Mouse (Mus musculus) c-Kit-positive CD71-positive TER-119-negative erythroid progenitor cells, embryonic 14.5 days (primary cell): ENCODE results near the gene B230217C12Rik.

ENCODE experiments used
- DNase-seq: peaks from one replicate; pipeline ENCODE4 v3.0.0-alpha.2; 2013; ENCODE audit warnings: low read depth

B230217C12Rik gene

DNA sequence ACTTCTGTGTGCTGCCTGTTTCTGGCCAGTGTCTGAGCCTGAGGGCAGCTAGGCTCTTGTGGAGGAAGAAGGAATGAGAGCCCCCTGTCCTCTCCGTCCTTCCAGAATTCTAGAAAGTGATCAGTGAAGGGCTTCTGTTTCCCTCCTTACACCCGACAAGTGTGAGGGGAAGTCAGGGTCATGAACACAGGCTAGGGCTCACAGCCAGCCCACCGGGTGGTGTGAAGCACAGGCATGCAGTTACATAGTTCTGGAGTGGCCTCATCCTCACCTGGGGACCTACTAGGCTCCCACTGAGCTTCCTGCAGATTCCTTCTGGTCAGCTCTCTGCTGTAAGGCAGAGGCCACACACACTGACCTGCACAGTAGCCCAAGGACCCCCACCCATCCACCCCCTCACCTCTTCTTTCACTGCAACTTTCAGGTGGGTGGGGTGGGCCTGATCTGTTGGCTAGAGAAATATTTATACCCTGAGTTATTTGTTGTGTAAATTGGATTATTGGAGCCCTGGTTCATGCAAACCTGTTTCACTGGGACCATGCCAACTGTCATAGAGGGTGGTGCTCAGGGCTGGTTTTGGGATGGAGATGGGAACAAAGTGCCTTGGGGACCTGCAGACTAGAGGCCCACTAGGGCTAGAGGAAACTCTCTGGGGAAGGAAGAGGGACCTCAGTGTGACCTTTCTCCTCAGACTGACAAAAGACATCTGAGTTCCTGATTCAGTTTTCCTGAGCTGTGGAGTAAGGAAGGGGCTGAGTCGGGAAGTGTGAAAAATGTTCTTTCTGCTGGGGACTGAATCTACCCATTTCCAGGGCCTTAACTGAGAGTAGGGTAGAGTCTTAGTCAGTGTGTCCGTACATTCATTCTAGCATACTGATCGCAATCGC, 31.1 kb upstream of the B230217C12Rik start:
- no peak for DNase-seq

DNA sequence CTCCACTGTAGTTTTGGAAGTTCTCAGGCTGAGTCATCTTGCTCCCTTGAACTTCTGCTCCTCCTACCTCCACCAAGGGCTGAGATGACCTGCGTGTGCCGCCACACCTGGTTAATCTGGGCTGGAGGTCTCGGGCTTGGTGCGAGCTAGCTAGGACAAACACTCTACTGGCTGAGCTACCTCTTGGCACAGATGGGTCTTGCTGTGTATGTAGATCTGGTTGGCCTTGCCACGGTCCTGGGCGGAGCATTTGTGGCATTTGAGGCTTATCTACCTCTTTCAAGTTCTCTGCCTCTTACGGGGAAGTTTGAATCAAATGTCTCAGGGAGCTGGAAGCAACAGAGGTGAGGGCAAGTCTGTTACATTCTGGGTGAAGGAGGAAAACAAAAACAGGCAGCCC, 30.2 kb upstream of the B230217C12Rik start:
- no peak for DNase-seq

DNA sequence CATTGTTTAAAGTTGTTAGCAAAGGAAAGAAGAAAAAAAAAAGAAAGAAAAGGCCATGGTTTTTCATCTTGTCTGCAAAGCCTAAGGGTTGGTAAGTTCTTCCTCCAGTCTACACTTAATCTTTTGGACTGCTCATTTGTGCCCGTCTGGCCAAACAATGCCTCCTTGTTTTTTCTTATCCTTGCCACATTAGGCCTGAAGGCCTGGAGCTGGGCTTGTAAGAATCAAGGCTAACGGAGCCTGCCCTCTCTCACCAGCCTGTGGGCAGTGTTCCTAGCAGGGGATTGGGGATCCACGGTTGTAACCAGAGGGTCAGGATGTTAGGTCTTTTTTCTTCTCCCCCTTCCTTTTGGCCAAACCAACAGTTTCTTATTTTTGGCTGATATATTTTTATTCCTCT, 29.6 kb upstream of the B230217C12Rik start:
- no peak for DNase-seq

DNA sequence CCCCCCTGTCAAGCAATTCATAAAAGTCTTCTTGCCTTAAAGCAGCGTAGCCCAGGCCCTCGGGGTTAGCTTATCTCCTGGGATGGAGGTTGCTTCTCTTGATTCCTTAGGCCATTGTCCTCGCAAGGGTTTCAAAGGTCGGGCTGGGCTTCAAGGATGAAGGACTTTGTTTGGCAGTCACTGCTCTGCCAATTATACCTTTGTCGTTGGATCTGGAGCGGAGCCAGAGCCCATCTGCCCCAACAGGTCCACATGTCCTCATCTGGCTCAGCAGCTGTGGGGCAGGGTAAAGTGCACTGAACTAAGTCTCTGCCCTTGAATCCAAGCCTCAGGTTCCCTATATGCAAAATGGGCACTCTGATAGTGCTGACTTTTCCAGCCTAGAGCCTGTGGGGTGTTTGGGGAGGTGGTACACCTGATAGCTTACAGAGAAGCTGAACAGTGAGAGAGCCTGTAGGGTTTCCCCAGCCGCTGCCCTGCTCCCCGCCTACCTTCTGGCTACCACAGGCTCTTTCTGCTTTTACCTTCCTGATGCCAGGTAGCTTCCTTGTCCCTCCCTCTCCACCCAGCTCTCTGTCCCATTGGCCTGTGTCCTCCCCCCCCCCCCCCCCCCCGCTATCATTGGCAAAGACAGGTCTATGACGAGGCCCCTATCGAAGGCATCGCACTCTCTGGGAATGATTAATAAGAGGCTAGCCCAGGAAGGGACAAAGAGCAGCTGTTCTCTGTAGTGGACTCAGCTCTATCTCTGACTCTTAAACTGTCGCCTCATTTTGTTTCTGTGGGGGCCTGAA, 28.8 kb upstream of the B230217C12Rik start:
- no peak for DNase-seq

DNA sequence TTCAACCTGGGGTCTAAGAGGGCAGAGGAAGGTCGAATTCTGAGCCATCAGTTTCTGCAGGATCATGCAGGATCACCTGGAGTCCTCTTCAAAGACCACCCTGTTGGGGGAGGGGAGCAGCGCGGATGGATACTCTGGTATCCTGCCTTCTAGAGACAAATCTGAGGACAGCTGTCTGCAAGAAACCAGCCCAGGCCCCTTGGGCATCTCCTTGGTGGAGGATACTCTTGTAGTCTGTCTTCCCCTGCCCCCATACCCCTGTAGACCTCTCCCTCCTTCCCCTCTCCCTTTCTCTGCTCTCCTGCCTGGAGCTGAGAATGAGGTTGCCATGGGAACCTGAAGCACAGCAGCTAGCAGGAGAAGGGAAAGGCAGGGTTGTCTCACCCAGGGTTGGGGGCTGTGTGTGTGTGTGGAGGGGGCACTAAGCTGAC, 28.1 kb upstream of the B230217C12Rik start:
- DNase-seq: no peak

DNA sequence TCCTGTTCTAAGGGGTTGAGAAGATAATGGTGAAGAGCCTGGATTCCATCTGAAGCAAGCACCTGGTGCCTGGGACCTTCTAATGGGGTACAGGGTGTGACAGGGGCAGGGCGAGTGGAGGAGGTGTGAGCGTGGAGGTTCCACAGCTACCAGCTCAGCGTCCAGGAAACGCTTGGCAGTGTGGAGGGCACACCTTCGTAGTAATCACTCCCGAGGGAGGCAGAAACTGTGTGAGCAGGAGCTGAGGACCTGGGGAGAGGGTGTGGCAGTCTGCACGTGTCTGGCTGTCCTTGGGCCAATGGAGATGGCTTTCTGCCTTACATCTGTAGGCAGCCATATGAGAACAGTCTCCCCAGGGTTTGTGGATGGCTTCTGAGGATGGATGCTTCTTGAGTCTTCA, 27.5 kb upstream of the B230217C12Rik start:
- no peak for DNase-seq

DNA sequence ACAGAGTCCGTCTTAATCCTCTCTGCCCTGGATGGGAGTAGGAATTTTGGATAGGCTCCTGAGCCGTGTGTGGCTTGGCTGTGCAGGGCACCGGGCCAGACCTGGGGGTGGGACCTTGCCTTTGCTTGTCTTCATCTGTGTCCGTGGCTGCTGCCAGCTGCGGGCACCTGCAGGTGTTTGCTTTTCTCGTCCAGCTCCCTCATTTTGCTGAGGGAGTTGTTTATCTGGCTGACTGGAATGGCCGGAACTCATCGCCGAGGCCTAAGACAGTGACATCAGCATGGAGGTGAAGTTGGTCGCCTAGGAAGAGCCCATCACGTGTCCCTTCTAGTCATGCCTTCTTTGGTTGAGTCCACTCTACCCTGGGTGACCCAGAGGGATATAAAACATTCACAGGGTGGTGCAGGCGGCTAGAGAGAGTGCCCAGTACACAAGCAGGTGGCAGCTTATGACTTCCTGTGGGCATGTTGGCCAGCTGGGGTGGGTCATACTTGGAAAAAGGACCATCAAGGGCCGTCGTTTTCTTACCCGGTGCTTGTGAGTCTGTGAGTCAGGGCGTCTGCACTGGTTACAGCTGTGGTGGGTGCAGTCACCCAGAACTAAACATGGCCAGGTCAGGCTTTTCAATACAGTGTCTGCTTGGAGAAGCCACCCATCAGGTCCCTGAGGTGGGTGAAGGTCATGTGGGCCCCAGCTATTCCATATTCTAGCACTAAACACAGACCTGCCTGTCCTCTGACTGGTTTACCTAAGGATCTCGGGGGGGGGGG, 26.6 kb upstream of the B230217C12Rik start:
- DNase-seq: no peak

DNA sequence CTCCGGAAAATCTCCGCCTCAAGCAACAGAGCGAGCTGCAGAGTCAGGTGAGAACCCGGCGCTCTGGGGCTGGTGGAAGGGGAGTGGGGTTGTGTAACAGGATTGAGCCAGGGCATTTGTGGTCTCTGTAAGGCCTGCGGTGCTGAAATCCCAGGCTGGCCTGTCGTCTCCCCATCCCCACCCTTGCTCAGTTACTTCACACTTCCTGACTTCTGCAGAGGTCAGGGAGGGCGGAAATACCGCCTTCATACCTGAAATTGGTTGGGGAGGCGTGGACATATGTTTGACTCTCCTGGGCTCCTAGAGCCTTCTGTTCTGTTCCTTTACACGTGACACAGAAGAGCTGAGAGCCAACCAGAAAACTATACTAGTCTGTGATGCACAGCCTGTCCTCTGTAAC, 24.8 kb upstream of the B230217C12Rik start:
- DNase-seq: no peak

DNA sequence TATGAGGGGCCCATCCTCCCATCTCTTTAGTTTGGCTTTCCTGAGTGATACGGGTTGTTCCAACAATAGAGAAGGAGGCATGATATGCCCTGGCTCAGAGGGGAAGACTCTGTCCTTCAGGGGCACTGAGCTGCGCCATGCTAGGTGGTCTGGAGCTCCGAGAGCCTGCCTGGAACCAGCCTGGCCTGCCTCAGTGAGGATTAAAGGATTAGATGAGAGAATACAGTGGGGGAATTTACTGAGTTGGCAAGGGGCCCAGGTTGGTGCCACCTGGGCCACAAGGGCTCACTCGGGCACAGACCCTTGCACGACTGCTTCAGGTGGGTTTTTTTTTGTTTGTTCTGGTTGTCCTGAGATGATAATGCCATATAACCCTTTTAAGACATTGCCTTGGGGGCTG, 24.4 kb upstream of the B230217C12Rik start:
- no peak for DNase-seq

DNA sequence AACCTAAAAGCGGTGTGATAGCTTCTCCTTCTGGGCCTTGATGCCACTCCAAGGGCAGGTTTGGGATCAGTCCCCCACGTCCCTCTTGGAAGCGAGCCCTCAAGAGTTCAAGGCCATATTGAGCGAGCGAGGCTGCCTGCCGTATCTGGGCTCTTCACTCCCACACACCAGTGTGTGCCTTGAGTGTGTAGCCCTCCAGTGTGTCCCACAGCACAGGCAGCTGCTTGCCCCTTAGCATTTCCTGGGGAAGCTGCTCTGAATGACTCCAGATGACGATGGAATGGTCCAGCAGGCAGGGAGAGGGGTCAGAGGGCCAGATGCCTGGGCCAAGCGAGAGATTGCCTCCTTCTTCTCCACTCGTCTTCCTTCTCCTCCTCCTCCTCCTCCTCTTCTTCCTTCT, 23.7 kb upstream of the B230217C12Rik start:
- no peak for DNase-seq

DNA sequence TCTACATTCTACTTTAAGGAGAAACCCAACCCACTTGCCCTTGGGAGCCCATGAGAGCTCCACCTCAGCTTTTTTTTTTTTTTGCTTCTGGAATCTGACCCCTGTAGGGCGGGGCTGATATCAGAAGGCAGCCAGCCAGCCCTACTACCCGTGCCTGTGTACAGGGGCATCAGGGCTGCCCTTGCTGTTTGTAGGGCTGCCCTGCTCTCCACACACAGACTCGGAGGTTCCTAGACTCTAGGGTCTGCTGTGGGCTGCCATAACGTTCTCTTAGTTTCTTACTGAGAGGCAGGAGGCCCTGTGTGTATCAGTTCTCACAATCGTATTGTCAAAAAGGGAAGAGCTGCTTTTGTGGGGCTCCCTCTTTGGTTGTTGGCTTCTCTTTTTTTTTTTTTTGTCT, 23.2 kb upstream of the B230217C12Rik start:
- DNase-seq: no peak

DNA sequence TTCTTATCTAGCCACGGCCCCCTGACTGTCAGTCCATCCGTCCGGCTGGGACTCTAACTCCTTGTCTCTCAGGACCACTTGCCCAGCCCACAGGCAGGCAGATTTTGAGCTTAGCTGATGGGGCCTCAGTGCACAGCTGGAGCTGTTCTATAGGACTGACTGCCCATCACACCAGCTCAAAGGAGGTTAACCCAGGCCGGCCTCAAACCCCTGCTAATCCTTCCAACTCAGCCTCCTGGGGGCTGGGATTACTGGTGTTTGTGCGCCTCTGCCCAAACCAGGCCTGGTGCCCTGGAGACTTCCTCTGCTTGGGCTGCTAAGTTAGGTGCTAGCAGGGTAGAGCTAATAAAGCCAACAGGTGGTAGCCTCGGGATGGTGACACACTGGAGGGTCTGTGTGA, 22.6 kb upstream of the B230217C12Rik start:
- DNase-seq: no peak

DNA sequence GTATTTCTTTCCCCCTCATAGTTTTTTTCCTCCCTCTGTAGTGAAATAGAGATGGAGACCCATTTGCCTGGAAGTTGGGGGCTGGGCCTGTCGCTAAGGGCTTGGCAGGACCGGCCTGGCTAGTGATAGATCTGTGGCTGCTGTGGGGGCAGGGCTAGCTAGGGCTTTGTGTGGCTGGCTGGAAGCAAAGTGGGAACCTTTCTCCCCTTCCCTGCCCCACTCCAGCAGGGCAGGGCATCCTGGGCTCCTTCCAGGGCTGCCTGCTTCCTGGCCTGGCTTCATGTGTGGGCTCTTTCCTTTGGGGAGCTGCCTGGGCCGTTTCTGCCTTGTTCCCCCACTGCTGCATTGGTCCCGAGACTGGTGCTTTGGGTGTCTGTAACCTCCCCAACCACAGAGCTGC, 22.0 kb upstream of the B230217C12Rik start:
- DNase-seq: no peak

DNA sequence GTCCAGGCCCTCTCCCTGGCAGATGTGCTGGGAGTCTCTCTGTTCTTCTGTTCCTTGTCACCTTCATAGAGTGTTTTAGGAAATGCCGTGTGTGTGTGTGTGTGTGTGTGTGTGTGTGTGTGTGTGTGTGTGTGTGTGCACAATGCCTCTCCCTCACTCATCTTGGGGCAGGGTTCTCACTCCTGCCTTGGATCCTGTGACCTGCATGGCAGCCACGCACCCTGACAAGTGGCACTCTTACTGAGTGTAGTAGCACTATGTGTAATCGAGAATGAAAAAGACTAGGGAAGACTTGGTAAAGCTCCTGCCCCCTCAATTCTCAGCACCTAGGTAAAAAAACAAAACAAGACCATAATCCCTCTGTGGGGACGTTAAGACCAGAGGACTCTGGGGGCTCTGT, 21.5 kb upstream of the B230217C12Rik start:
- no peak for DNase-seq

DNA sequence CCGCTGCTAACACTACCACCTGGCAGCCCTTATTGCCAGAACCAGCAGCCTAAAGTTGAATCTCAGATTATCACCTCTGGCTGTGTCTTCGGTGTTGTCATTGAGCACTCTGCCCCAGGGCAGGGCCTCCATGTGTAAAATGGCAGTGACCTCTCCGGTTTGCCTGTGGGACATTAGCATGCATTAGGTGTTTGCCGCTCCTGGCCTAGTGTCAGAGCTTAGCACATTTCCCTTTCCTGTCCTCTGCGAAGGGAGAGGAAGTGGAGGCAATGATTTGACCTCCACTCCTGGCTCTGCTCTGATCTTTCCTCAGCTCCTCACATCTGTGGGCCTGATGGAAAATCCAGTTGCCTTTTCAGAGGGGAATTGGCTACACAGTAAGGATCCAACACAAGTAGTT, 20.7 kb upstream of the B230217C12Rik start:
- DNase-seq: no peak

DNA sequence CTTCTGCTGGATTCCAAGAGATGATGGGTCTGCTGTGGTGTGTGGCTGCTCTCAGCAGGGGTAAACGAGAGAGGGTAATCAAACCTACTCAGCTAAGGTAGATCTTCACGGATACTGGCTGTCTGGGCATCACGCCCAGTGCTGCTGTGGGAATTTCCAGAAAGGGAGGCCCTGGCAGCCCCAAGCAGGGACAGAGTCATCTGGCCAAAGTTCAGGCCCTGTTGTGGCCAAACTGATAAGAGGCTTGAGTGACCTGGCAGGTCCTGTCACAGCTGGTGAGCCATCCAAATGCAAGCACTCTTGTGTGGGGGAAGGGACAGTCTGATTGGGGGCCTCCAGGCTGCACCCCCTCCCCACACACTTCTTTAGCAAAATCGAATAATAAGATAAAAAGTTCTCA, 19.7 kb upstream of the B230217C12Rik start:
- no peak for DNase-seq

DNA sequence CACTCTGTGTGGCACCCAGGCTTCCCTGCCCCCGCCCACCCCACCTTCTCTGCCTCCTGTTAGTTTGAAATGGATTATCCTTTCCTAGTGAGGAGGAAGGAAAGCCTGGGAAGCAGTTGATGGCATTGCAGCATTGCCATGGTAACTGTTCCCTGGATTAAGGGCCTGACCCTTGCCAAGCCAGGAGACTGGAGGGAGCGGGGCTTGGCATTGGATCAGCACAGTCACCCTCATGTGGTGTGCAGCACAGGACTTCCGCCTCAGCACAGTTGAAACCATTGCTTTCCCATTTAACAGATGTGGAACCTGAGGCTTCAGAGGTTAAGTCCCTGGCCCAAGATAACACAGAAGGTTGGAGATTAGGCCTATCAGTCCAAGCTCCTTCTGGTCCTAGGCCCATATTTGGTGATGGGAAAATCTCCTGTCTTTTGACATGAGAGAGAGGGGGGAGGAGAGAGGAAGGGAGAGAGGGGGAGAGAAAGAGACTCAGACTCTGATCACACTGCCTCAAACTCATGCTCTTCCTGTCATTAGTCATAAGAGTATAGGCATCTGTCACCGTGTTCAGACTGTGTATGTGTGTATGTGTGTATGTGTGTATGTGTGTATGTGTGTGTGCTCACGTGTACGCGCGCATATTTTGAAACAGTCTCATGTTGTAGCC, 19.0 kb upstream of the B230217C12Rik start:
- DNase-seq: no peak

DNA sequence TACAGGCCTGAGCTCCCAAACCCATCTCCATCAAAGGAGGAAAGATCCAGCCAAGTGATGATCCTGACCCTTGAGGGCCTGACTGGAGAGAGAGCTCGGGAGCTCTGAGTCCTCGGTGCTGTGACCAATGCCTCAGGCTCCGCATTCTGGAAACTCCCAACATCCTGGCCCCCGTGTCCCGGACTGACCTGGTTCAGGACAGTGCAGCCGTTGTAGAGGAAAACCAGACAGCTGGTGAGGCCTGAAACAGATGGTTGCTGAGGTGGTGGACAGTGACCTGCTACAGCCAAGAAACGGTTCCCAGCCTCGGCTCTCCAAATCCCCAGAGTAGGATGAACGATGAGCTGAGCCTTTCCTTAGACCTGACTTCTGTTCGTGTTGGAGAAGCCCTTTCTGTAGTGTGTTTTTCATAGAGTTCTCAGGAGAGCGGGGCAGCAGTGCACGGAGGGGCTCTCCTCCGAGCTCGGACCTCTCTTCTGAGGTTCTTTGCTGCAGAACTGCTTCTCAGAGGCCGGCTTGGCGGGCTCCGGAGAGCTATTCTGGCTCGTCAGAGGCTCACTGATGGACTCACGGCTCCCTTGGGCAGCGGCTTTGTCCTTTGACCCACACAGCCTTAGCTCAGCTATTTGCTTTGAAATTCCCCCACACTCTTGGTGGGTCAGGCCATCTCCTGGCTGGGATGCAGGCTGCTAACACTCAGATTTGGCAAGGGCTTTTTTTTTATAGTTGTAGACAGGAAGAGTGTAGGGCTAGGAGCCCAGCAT, 17.6 kb upstream of the B230217C12Rik start:
- DNase-seq: no peak

DNA sequence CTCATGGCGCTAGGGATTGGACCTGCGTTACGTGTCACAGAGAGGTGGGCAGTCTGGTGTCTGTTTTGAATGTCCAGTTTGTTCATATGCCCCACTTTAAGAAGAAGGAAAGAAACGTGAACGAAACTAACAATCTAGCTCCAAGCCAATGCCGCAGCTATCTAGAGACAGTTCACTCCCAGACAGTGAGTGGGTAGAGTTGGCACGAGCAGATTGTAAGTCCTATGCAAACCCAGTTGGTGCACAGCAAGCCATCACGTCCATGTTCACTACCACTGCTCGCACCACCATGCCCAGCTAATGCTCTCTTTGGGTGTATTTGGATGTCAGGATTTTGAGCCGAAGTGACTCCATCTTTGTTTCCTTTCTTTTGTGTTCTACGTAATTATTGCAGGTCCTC, 16.4 kb upstream of the B230217C12Rik start:
- DNase-seq: no peak

DNA sequence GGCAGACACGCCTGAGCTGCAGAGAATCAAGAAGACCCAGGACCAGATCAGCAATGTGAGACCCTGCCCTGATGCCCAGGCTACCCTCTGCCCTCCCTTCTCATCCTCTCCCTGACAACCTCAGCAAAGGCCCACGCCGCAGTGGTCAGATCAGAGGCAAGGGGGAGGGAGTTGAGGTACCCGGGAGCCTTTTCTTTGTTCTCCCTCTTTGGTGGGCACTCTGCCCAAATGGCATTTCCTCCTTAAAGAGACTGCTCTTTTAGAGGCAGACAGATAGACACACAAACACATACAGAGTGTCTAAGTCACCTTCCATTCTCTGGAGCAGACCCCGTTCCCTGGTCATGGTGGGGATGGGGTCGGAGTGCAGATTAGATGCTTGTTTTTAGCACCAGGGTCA, 15.7 kb upstream of the B230217C12Rik start:
- no peak for DNase-seq

DNA sequence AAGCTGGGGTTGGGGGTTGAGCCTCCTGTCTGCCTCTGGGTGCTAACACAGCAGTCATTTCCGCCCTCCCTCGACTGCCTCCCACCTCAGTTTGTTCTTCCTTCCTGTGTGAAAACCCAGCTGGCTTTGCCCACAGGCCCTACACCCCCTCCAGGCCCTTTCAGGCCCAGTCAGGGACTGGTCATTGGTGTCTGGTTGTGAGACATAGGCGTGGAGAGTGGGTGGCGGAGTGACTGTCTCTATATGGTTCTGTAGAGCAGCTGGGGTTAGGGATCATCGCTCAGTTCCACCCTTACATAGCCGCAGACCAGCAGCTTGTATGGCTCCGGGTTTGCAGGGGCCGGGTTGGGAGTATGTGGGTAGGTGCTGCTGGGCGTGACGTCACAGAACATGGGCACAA, 15.3 kb upstream of the B230217C12Rik start:
- no peak for DNase-seq
